Mouse (Mus musculus) kidney, postnatal 0 days (tissue): Measurements from ENCODE around the gene Qtrt1. TPM values are rescaled to one million over a fixed set of nuclear protein-coding genes. Genes with fewer than 3 reads are reported as not detected.

Experiments
- ATAC-seq: fragments of 200-750 bp; cut with Nextera tagmentation; replicated peaks from 2 replicates; pipeline ENCODE4 v1.8.0; 2017; ENCODE audit warnings: low read depth, moderate number of reproducible peaks, moderate TSS enrichment, moderate library complexity; ENCODE audit not compliant: low FRiP score
- DNase-seq: peaks from one replicate; pipeline ENCODE4 v3.0.0-alpha.2; 2016; ENCODE audit warnings: low spot score
- H3K27ac ChIP-seq: fragments of 300-500 bp; sonication (generic); 2 replicates; pipeline ENCODE4 v1.5.1; 2014; ENCODE audit warnings: mild to moderate bottlenecking
- H3K27me3 ChIP-seq: fragments of 300-500 bp; sonication (generic); 2 replicates; pipeline ENCODE4 v1.6.1; 2014; ENCODE audit warnings: low read length, mixed read lengths; ENCODE audit not compliant: insufficient read depth
- H3K36me3 ChIP-seq: fragments of 300-500 bp; sonication (generic); 2 replicates; pipeline ENCODE4 v1.6.1; 2014; ENCODE audit warnings: low read length, mixed read lengths; ENCODE audit not compliant: insufficient read depth
- H3K4me1 ChIP-seq: fragments of 300-500 bp; sonication (generic); replicated peaks from 2 replicates; pipeline ENCODE4 v1.6.1; 2014; ENCODE audit warnings: antibody characterized with exemption, low read length, mixed read lengths; ENCODE audit not compliant: insufficient read depth
- H3K4me2 ChIP-seq: fragments of 300-500 bp; sonication (generic); 2 replicates; pipeline ENCODE4 v1.6.1; 2014; ENCODE audit warnings: mild to moderate bottlenecking, low read length, moderate library complexity, mixed read lengths
- H3K4me3 ChIP-seq: fragments of 300-500 bp; sonication (generic); replicated peaks from 2 replicates; pipeline ENCODE4 v1.5.1; 2014; ENCODE audit warnings: low read depth, low read length
- H3K9ac ChIP-seq: fragments of 300-500 bp; sonication (generic); 2 replicates; pipeline ENCODE4 v1.6.1; 2014; ENCODE audit warnings: low read depth, low read length
- H3K9me3 ChIP-seq: fragments of 300-500 bp; sonication (generic); replicated peaks from 2 replicates; pipeline ENCODE4 v1.6.1; 2016; ENCODE audit warnings: low read length, inconsistent platforms, mixed read lengths
- CTCF ChIP-seq: IDR thresholded peaks from 2 replicates; pipeline ENCODE4 v1.5.1; 2016; ENCODE audit warnings: antibody characterized with exemption, low read depth, mild to moderate bottlenecking, moderate library complexity
- WGBS: fragments of 180-500 bp; shearing (Covaris S2); extraction: QIAGEN DNeasy Blood & Tissue Kit; methylation state at CpG from one replicate; pipeline ENCODE4 v1.1.7; 2014; 5-methylcytosine and 5-hydroxymethylcytosine counted together
- polyA plus RNA-seq: library from polyadenylated mRNA; unstranded; fragments of >200 nt; fragmentation: Nextera tagmentation; extraction: Ambion mirVana; gene quantifications from 2 replicates; pipeline ENCODE4 v1.2.1, GENCODE M21; 2015

Gene Qtrt1
- polyA plus RNA-seq, 1 experiment from 2014 or later = 42.0 TPM

DNA sequence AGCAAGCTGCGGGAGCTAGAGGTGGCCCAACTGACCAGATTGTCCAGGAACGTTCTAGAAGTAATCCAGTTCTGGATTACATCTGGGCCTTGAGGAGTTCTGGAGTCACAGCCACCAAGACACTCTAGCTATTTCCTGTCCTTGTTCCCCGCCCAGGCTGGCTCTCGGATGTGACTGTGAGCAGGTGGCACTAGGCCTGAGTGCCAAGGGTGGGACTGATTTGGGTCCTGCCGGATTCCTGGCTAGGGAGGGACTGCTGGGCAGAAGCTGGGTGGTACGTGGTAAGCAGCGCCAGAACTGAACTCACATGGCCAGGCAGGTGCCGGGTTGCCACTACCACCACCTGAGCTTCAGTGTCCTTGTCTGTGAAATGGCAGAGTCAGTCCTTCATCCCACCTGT is 39.8 kb downstream of the Qtrt1 start:
- H3K27ac ChIP-seq = 0 out of 2 replicates have a peak overlapping the region, but pooled peaks have one; percentile 25
- H3K9ac ChIP-seq = 0 out of 2 replicates have a peak overlapping the region, but pooled peaks have one; percentile 28
- no peak overlapping the region for H3K4me3 ChIP-seq
- no peak for DNase-seq
- no peak overlapping the region for H3K4me2 ChIP-seq
- H3K9me3 ChIP-seq = no peaks in the 10 kb centered on the region
- H3K27me3 ChIP-seq = no peaks in the 10 kb centered on the region
- no peaks in the 10 kb centered on the region for H3K36me3 ChIP-seq
- peaks cover 9% of the 10 kb centered on the region for H3K4me1 ChIP-seq
- TF ChIP-seq CTCF = no peak
- WGBS = 78% methylated on average over 8 of the region's 8 CpGs
- no peak for ATAC-seq

DNA sequence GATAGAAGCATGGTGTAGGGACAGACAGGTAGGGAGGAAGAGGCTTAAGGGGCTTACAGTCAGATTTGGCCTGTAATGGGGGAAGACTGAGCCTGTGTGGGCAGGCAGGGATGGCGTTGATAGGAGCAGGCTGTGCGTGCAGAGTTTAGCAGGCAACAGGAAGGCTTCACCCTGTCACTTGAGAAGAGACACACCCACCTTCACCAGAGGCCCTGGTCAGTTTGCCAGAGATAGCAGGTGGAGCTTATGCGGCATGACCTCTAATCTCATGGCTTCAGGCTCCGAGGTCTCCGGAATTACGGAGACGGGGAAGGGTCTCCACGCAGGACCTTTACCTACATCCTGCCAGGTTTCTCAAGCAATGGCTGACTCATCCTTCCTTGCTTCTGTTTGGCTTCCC is 40.2 kb downstream of the Qtrt1 start:
- H3K9ac ChIP-seq = 0 out of 2 replicates have a peak overlapping the region, but pooled peaks have one; percentile 28
- no peak overlapping the region for H3K4me2 ChIP-seq
- H3K27me3 ChIP-seq = no peaks in the 10 kb centered on the region
- 0 out of 2 replicates have a peak overlapping the region, but pooled peaks have one; percentile 25 for H3K27ac ChIP-seq
- peaks cover 9% of the 10 kb centered on the region for H3K4me1 ChIP-seq
- no peaks in the 10 kb centered on the region for H3K9me3 ChIP-seq
- no peak for DNase-seq
- 34% methylated on average over 8 of the region's 8 CpGs for WGBS
- no peak overlapping the region for H3K4me3 ChIP-seq
- ATAC-seq = no peak
- TF ChIP-seq CTCF = no peak
- H3K36me3 ChIP-seq = no peaks in the 10 kb centered on the region

DNA sequence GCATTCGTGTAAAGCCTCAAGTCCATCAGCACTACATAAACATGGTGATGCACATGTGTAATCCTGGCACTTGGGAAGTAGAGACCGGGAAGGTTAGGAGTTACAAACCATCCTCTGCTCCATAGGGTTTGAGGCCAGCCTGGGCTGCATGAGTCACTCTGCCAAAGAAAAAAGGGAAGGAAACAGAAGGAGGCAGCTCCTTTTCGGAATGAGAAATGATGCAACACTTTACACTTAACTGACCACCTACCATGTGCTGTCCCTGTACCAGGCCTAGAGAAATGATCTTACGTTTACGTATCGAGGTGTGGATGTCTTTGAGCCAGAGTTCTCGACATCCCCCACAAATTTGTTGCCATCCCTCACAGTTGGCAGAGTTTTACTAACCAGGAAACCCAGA is 41.4 kb downstream of the Qtrt1 start:
- DNase-seq (no peak), ATAC-seq (no peak)
- WGBS = 76% methylated on average over 7 of the region's 7 CpGs
- TF ChIP-seq CTCF = no peak
- Histone ChIP-seq H3K36me3 (no peaks in the 10 kb centered on the region), H3K4me2 (no peak overlapping the region), H3K27ac (no peak overlapping the region), H3K4me1 (peaks cover 9% of the 10 kb centered on the region), H3K27me3 (no peaks in the 10 kb centered on the region), H3K4me3 (no peak overlapping the region), H3K9ac (no peak overlapping the region), H3K9me3 (no peaks in the 10 kb centered on the region)

DNA sequence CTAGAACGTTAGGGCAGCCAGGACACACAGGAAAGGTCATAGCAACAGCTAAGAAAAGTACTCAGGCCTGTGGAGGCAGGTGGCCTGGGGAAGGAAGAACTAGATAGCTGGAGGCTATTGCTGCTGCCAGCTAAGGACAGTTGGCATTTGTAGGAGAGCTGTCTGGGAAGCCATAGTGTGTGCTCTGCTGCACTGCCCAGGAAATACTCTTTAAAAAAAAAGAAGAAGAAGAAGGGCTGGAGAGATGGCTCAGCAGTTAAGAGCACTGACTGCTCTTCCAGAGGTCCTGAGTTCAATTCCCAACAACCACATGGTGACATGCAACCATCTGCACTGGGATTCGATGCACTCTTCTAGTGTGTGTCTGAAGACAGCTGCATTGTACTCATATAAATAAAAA is 41.8 kb downstream of the Qtrt1 start:
- Histone ChIP-seq H3K27me3 (no peaks in the 10 kb centered on the region), H3K4me2 (no peak overlapping the region), H3K27ac (no peak overlapping the region), H3K36me3 (no peaks in the 10 kb centered on the region), H3K4me3 (no peak overlapping the region), H3K9me3 (no peaks in the 10 kb centered on the region), H3K4me1 (peaks cover 9% of the 10 kb centered on the region), H3K9ac (no peak overlapping the region)
- no peak for TF ChIP-seq CTCF
- DNase-seq (no peak), ATAC-seq (no peak)
- WGBS = 69% methylated on average over 2 of the region's 2 CpGs

DNA sequence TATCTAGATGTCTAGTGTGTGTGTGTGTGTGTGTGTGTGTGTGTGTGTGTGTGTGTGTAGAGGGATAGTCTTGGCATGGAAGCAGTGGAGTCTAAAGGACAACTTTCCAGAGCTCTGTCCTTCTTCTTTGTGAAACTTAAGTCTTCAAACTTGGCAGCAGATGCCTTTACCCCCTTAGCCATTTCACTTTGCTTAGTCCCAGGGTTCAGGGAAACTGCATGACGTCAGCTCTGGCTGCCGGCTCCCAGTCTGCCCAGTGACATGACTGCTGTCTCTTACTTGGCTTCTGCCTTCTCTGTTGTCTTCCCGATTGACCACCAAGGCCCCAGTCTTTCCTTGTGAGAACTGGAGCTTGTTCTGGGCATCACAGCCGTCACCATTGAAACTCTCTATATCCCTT is 42.9 kb downstream of the Qtrt1 start:
- H3K9ac ChIP-seq = no peak overlapping the region
- H3K27me3 ChIP-seq = no peaks in the 10 kb centered on the region
- no peak for TF ChIP-seq CTCF
- H3K4me1 ChIP-seq = peaks cover 9% of the 10 kb centered on the region
- WGBS = 80% methylated on average over 4 of the region's 4 CpGs
- DNase-seq (no peak), ATAC-seq (no peak)
- H3K36me3 ChIP-seq = peaks cover 9% of the 10 kb centered on the region; the same call in 1 of the 2 replicates
- no peak overlapping the region for H3K4me2 ChIP-seq
- H3K9me3 ChIP-seq = no peaks in the 10 kb centered on the region
- no peak overlapping the region for H3K27ac ChIP-seq
- H3K4me3 ChIP-seq = no peak overlapping the region

DNA sequence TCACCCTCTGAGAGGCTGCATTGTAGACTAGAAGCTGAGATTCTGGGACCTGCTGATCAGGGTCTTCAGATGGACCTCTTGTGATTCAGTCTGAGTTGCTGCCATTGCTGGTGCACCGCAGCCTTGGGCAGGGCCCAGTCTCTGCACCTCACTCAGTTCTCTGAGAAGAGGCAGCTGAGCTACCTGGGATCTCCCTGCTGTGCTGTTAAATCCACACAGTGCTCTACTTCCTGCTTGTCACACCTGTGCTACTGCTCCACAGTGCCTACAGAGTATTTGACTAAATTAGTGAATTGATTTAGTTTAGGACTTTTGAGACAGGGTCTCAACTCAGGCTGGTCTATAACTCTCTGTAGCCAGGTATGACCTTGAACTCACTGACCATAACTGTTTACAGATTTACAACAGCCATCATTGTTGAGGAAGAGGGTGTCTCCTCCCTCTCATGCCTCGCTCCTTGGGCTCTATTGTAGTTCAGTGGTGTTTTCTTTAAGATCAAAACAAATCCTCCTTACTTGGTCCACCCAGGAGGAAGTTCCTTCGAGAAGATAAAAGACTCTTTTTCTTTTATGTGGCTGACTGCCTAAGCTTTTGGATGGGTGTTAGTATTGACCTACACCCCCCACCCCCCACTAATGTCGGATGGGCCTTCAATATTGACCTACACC is 43.6 kb downstream of the Qtrt1 start:
- Histone ChIP-seq H3K9me3 (no peaks in the 10 kb centered on the region), H3K27ac (no peak overlapping the region), H3K9ac (no peak overlapping the region), H3K27me3 (no peaks in the 10 kb centered on the region), H3K4me2 (no peak overlapping the region), H3K4me3 (no peak overlapping the region), H3K36me3 (peaks cover 10% of the 10 kb centered on the region; the same call in 1 of the 2 replicates), H3K4me1 (peaks cover 9% of the 10 kb centered on the region)
- 40% methylated on average over 4 of the region's 4 CpGs for WGBS
- TF ChIP-seq CTCF = no peak
- DNase-seq (no peak), ATAC-seq (no peak)
